Mouse (Mus musculus): ENCODE data around the gene Cab39.

- no peak for TF ChIP-seq CTCF (IDR thresholded peaks at IDR 0.05)
- TF ChIP-seq EP300 (IDR thresholded peaks at IDR 0.05): no peak
Observed at GRCm38 (mm10) chr1:85758969-85759293, 34.3 kb upstream of the Cab39 start.

Measured in lung, postnatal 0 days (tissue).